In genomic region chr11:88718766-88719595, GRCm38 (mm10) we compare ENCODE assay signal across 7 mouse cellular contexts. TPM values are rescaled to one million over a fixed set of nuclear protein-coding genes. Genes with fewer than 3 reads are reported as not detected.
DNase-seq lines count a peak whose midpoint lies in the region; ATAC-seq lines count a peak whose summit lies in the region.

No protein-coding gene starts in this region.

- H3K27me3 ChIP-seq in heart, embryonic 15.5 days, result no peaks in the 10 kb centered on the region
- H3K27me3 ChIP-seq in liver, embryonic 12.5 days (replicated peaks), result no peaks in the 10 kb centered on the region
- H3K27me3 ChIP-seq in neural tube, embryonic 15.5 days (replicated peaks), result no peaks in the 10 kb centered on the region

- H3K4me2 ChIP-seq in heart, embryonic 15.5 days, result peak overlapping the region; percentile 91
- H3K4me2 ChIP-seq in liver, embryonic 12.5 days, result peak overlapping the region; percentile 99
- H3K4me2 ChIP-seq in neural tube, embryonic 15.5 days, result peak overlapping the region; percentile 93

- DNase-seq in urinary bladder, adult 18-20 months (ENCODE audit: low spot score in 2 of 2), result peak; percentile 30 to 60
- no peak for DNase-seq in urinary bladder, postnatal 4 days (ENCODE audit: low spot score in 2 of 2)
- peak; percentile 65 for DNase-seq in c-Kit-positive CD71-positive TER-119-positive erythroid progenitor cells, embryonic 14.5 days (ENCODE audit: low spot score)
- no peak for DNase-seq in T-cell, adult 2 months (ENCODE audit: low spot score)

- no peaks in the 10 kb centered on the region for H3K36me3 ChIP-seq in heart, embryonic 15.5 days
- H3K36me3 ChIP-seq in liver, embryonic 12.5 days, result 0 out of 2 replicates have a peak, but pooled peaks cover 5% of the 10 kb centered on the region
- H3K36me3 ChIP-seq in neural tube, embryonic 15.5 days, result no peaks in the 10 kb centered on the region

- peak; percentile 54 for ATAC-seq in heart, embryonic 15.5 days (replicated peaks; ENCODE audit: insufficient number of reproducible peaks, insufficient read depth, low FRiP score, low read depth)
- peak; percentile 67 for ATAC-seq in liver, embryonic 12.5 days
- ATAC-seq in neural tube, embryonic 15.5 days (ENCODE audit: low FRiP score), result peak; percentile 53

- H3K4me1 ChIP-seq in heart, embryonic 15.5 days (replicated peaks), result peaks cover 42% of the 10 kb centered on the region
- H3K4me1 ChIP-seq in liver, embryonic 12.5 days, result peaks cover 55% of the 10 kb centered on the region
- H3K4me1 ChIP-seq in neural tube, embryonic 15.5 days, result peaks cover 40% of the 10 kb centered on the region

- H3K9me3 ChIP-seq in heart, embryonic 15.5 days (replicated peaks), result no peaks in the 10 kb centered on the region
- no peaks in the 10 kb centered on the region for H3K9me3 ChIP-seq in liver, embryonic 12.5 days (replicated peaks)
- H3K9me3 ChIP-seq in neural tube, embryonic 15.5 days (replicated peaks), result no peaks in the 10 kb centered on the region

- H3K9ac ChIP-seq in heart, embryonic 15.5 days, result peak overlapping the region; percentile 90
- H3K9ac ChIP-seq in liver, embryonic 12.5 days, result peak overlapping the region; percentile 95
- H3K9ac ChIP-seq in neural tube, embryonic 15.5 days (replicated peaks), result peak overlapping the region; percentile 73

- 4% methylated on average over 38 of the region's 38 CpGs for WGBS in heart, embryonic 15.5 days
- WGBS in liver, embryonic 12.5 days (ENCODE audit: insufficient replicate concordance), result 4% methylated on average over 38 of the region's 38 CpGs
- WGBS in neural tube, embryonic 15.5 days, result 3% methylated on average over 38 of the region's 38 CpGs

- peak overlapping the region; percentile 93 for H3K4me3 ChIP-seq in heart, embryonic 15.5 days
- H3K4me3 ChIP-seq in liver, embryonic 12.5 days, result peak overlapping the region; percentile 82
- H3K4me3 ChIP-seq in neural tube, embryonic 15.5 days (replicated peaks), result peak overlapping the region; percentile 89

- H3K27ac ChIP-seq in heart, embryonic 15.5 days, result peak overlapping the region; percentile 98
- peak overlapping the region; percentile 93 for H3K27ac ChIP-seq in liver, embryonic 12.5 days
- peak overlapping the region; percentile 88 for H3K27ac ChIP-seq in neural tube, embryonic 15.5 days (replicated peaks)

RNA-seq across cellular contexts. Expression of gene Msi2, which starts 0.7 kb away (rescaled TPM):
- polyA plus RNA-seq in heart, embryonic 15.5 days (2015; fragmentation: Nextera tagmentation; extraction: Ambion mirVana), result 17.2 and 19.6 TPM in 2 replicates
- polyA plus RNA-seq in liver, embryonic 12.5 days (2016; fragmentation: Nextera tagmentation; extraction: Ambion mirVana), result 5.0 and 5.2 TPM in 2 replicates
- 17.3 and 20.7 TPM in 2 replicates for polyA plus RNA-seq in neural tube, embryonic 15.5 days (2015; fragmentation: Nextera tagmentation; extraction: Ambion mirVana)

Comparison
In these comparisons a context has a peak if more than half of its experiments do, and no peak if none do; other contexts are left out.
1. DNase-seq: peak in urinary bladder, adult 18-20 months (2 of 2) and c-Kit-positive CD71-positive TER-119-positive erythroid progenitor cells, embryonic 14.5 days (single experiment); none in urinary bladder, postnatal 4 days (0 of 2) and T-cell, adult 2 months (single experiment).
2. Peak in every context shown above with its lines, with median percentiles within 50 percentile points of each other: ATAC-seq, H3K27ac ChIP-seq, H3K4me2 ChIP-seq, H3K4me3 ChIP-seq and H3K9ac ChIP-seq.